Mouse (Mus musculus): ENCODE results near the gene Eif5.

- TF ChIP-seq POLR2A (IDR thresholded peaks at IDR 0.05; ENCODE audit: insufficient read length, low read depth): no peak
- no peak for TF ChIP-seq MYOG (IDR thresholded peaks at IDR 0.05; ENCODE audit: control insufficient read depth in 1 of 3, insufficient read depth in 1 of 3, insufficient read length in 2 of 3, low read depth in 2 of 3)
- no peak for TF ChIP-seq USF1 (IDR thresholded peaks at IDR 0.05; ENCODE audit: low read depth)
- no peak for TF ChIP-seq MAX (IDR thresholded peaks at IDR 0.05; ENCODE audit: low read depth)
- no peak for TF ChIP-seq MYOD1 (IDR thresholded peaks at IDR 0.05; ENCODE audit: control insufficient read depth in 1 of 3, insufficient read length in 2 of 3, low read depth in 2 of 3)
- no peak for TF ChIP-seq E2F4 (IDR thresholded peaks at IDR 0.05; ENCODE audit: insufficient read depth)
These were observed 13.3 kb upstream of the Eif5 start for GRCm38 (mm10) chr12:111524469-111524868.
